Mouse (Mus musculus): ENCODE data around the gene Rufy2.

GRCm38 (mm10) chr10:63023121-63023748, 43.2 kb downstream of the Rufy2 start:
- TF ChIP-seq CTCF (IDR thresholded peaks at IDR 0.05; ENCODE audit: low read depth) (no peak), EP300 (IDR thresholded peaks at IDR 0.05; ENCODE audit: low read depth) (no peak)
